Mouse (Mus musculus) induced T-regulatory cell, adult 2 months (primary cell): Measurements from ENCODE around the gene Gata2.

ENCODE experiments used
- DNase-seq: peaks from one replicate; pipeline ENCODE4 v3.0.0-alpha.2; 2012; ENCODE audit warnings: low read depth

Gata2 gene

DNA sequence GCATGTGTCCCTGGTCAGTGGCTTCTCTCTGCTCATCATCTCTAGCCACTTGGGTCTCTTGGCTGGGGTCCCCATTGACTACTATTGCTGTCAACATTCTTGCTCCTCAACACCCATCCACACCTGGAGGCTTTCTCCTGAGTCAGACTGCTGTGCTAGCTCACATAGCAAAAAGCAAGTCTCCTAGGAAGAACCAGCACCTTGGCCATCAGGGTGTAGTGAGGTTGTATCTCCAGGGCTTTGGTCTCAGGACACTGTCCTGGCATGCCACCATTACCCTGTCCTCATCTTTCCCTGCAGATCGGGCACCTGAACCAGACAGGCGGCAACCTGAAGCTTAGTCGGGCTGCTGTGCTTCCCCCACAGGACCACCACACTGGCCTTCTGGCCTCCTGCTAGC, 14.6 kb downstream of the Gata2 start:
- no peak for DNase-seq

DNA sequence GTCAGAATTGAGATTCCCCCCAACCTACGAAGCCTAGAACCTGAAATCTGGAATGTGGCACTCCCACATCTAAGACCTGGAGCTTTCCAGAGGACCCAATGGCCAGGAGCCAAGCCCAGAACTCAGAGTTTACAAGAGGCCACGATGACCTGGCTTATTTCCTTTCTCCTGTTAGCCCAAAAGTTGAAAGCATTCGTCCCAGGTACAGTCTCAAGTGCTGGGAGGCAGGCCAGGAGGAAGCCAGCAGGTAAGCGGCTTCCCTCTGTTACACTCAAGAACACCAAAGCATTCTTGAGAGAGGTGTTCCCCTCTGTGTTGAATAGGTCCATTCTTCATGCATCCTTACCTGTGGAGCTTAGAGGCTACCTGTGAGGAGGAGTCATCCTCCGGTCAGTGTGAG, 15.8 kb downstream of the Gata2 start:
- no peak for DNase-seq

DNA sequence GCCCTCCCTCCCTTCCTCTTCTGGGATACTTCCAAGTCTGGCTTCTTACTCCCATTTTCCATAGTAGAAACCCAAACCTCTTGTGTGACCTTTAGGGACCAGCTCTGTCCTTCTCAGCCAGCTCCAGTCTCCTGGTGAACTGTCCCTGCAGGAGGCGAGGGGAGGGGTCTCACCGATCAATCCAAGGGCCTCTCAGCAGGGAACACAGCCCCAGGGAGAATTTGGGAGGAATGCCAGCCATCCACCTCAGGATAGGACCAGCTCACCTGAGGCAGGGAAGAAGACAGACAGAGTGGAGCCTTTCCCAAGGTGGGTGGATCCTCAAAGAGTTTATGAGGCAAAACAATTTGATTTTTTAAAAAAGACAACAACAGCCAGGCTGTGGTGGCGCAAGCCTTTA, 16.5 kb downstream of the Gata2 start:
- DNase-seq, result no peak

DNA sequence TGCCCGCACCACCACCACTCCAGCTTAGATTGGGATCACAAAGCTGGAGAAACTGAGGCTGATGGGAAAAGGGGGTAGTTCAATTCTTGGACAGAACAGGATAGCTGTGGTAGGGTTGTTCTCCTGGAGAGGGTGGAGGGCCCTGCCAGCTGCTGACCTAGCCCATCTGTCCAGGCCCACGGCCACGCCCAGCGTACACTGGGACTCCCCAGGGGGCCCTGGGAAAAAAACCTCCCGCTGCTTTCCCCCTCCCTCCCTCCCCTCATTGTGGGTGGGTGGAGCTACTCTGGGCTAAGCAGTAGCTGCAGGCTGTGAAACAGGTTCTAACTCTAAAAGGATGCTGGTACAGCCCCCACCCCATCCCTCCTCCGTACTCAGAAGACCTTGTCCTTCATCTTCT, 22.1 kb downstream of the Gata2 start:
- DNase-seq, result no peak

DNA sequence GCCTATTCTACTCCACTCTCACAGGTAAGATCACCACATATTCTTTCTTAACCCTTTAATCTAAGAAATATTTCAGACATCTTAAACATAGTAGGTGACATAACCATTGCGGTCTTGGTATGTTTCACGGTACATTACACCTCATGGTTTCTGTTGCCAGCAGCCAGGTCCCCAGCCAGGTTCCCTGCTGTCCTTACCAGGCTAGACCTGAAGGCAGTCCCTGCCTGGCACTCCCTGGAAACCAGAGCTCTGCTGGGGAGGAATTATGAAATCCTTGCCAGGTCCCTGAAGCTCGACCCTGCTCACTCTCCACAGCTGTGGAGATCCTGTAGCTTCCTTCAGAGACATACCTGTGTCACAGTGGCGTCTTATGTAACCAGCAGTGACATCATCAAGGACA, 22.5 kb downstream of the Gata2 start:
- no peak for DNase-seq

DNA sequence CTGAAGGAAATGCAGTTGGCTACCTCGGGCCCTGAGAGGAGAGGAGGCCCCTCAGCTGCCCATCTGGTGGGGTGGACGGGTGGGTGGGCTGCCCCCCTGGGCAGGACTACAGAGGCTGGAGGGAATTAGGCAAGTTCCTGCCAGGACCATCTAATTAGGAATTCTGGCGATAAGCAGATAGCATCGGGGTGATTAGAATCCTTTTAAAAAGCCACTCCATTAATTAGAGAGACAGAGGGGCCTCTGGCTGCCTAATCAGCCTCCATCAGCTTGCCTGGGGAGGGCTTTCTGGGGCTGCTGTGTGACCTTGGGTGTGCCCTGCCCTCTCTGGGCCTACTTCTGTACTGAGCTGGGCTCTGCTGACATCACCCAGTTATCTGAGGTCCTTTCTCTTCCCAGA, 25.4 kb downstream of the Gata2 start:
- DNase-seq, result no peak

DNA sequence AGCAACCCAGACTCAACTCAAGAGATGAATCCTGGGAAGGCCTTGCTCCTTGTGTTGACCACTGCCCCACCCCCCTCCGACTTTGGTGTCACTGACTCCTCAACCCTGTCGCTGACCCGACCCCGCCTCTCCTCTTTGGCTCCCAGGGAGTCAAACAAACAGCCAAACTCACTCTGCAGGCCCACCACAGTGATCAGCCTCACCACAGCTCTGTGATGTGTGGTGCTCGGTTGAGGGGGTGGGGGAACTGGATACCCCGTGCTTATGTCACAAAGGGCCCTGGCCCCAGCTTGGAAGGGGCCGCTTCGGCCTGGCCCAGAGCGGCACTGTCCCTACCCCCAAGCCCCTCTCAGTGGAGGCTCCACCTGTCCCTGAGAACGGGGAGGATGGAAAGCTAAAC, 28.3 kb downstream of the Gata2 start, which contains the start of gene Dnajb8:
Dnajb8 (plus strand) TSS at position 301 of the 400 bp plus-strand sequence.
- DNase-seq, result no peak

DNA sequence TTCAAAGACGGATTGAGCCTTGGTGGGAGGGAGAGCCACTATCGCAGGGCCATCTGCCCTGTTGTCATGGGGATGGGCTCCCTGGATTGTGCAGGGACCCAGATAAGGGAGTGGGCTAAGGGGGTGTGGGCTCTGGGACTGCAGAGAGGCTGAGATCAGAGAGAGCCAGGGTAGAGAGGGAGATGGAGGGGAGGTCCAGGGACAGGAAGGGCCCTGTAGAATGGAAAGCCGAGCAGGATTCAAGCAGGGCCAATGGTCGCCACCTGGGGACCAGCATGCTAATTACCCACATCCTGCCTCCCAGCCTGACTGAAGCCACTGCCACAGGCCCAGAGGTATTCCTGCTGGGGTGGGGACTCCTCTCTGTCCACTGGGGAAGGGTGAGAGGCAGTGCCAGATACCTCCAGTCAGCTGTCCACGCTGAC, 32.9 kb downstream of the Gata2 start:
- no peak for DNase-seq

DNA sequence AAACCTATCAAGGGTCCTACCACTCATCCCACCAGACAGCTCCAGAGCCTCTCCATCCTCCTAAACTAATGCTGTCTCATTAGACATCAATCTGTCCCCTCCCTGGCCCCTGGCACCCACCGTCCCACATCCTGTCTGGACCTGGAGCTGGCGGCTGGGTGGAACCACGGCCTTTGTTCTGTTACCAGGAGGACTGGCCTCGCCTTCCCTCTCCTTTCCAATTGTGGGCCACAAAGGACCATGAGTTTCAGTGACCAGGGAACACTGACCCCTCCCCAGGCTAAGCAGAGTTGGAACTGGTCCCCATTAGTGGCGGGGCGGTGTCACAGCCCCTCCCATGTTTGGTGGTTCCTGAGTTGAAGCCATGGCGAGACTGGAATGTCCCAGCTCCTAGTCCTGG, 33.8 kb downstream of the Gata2 start:
- no peak for DNase-seq

DNA sequence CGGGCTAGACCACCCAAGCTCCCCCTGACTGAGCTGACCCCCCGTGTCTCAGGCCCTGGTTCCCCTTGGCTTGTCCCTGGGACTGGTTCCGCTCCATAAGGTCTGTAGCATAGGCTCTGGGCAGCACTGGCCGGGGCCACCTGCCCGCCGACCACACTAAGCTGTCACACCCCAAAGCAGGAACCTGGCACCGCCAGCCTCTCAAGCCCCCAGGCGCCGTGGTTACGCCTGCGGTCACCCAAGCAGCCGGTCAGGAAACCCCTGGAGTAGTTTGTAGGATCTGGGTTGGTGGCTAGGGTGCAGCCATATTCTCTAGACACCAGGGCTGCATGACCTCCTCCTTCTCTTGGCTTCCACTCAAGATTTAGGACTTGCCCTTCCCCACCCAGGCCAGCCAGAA, 35.5 kb downstream of the Gata2 start:
- no peak for DNase-seq

DNA sequence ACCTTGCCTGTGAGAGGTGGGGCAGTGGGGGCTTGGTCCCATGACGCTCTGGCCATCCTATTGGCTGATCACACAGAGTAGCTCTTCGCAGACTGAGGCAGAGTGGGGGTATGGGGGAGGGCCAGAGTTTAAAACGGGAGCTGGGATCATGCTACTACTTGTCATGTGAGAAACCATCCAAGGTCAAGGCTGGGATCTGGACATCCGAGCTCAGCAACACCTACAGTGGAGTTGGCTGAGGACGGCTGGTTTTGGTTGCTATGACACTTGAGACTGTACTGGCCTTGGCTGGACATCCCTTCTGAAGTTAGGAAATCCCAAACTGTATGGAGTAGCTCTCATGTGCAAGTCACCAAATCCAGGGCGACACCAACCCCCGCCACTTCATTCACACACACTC, 38.1 kb downstream of the Gata2 start:
- DNase-seq, result no peak

DNA sequence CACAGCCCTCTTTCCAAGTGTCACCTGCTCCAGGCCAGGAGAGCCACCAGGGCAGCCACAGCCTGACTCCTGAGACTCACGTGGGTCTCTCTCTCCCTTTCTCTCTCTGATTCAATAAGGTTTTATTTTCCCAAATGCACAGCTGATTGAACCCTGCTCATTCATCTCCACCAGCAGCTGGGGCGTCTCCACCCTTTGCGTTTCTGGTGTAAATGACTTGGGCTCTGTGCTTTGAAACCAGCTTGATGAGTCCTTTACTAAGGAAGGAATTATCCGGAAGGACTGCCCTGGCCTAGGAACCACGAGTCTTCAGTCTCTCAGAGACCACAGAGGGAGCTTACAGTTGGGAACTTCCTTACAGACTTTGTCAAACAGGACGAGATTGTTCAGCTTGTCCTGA, 38.5 kb downstream of the Gata2 start:
- DNase-seq, result no peak

DNA sequence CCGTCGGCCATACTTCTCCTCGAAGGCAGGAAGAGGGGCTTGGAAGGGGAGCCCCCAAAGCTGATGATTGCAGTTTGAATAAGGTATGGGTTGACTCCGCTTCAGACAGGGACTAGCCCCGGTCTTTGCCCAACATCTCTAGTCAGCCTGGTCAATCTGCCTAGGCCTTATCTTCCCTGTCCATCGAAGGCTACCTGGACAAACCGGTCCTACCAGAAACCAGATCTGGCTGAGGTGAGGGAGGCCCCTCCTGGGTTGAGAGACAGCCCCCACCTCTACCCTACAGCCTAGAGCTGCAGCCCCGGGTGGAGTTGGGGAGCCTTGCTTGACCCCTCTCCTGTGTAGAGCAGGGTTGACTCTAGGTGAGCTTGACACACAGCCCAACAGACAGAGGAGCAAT, 40.3 kb downstream of the Gata2 start:
- DNase-seq, result no peak

DNA sequence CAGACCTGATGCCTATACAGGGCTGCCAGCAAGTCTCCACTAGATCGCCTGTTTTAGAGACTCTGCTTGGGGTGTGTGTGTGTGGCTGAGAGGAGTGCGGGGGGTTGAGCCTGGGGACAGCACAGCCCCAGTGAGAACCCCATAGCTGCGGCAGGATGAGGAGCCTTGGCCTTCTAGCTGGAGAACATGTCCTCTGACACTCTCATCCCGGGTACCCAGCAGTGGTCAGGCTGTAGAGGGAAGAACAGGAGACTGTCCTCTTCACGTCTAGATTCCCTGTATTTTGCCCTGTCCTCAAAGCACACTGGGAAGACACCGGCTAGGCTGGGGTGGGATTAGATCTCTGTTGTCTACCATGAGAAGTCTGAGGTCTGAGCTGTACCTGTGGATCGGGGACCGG, 41.8 kb downstream of the Gata2 start:
- DNase-seq, result no peak

DNA sequence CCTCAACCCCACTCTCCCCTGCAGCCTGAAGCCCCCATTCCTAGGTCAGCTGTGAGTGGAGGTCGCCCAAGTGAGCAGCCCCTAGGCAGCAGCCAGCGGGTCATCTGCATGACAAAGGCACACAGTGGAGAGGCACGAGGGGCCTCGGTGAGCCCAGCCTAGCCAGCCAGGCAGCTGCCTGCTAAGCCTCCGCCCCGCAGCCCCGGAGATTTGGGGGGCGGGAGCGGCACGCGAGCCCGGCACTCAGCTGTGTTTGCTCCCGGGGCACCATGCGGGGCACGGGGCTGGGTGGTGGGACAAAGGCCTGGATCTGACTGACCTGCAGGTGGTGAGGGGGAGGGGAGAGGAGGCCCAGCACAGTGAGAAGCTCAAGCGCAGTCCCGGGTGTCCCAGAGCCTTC, 42.3 kb downstream of the Gata2 start:
- DNase-seq, result no peak

DNA sequence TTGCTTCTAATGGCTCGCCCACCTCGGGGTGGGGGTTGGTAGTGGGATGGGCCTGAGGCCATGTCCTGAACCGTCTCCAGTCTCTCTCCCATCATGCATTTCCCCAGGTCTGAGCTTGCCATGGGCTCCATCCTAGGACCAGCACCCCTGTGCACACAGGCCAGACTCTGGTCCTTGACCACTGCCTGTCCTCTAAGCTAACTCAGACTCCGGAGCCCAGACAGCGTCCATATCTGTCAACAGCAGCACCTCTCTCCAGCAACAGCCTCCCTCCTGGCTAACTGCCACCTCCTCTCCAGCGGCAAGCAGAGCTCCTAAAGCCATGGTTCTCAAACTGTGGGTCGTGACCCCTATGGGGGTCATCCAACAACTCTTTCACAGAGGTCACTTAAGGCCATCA, 42.8 kb downstream of the Gata2 start:
- DNase-seq, result no peak

DNA sequence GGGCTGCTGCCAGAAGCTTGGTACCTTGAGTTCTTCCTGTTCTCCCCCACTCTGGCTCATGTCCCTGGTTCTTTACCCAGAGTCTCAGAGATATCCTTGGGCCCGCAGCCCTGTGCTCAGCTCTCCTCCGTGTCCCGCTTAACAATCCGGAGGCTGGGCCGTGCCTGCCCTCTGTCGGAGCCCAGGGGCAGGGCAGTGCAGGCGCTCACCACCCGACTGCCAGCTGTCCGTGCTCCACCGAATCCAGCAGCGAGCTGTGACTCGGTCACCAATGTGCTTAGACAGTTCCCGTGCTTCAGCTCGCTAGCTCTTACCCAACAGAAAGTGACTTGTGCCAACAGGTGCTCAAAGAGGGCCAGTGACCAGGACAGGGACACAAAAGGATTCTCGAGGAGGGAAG, 48.9 kb downstream of the Gata2 start:
- peak; percentile 13 for DNase-seq

DNA sequence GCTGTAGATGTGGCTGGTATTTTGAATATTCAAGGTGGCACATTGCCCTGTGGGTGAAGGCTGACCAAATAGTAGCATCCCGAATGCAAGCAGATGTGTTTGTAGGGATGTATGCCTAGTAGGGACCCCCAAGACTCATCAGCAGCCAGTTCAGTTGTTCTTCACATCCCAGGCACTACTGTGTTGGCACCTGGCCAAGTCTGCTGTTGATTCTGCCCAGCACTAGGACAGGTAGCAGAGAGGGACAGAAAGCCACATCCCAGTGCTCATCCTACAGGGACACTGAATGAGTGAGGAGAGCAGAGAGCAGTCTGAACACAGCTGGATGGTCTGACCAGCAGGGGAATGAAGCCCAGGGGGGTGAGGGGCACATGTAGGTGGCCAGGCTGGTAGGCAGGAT, 55.5 kb downstream of the Gata2 start:
- DNase-seq, result no peak

DNA sequence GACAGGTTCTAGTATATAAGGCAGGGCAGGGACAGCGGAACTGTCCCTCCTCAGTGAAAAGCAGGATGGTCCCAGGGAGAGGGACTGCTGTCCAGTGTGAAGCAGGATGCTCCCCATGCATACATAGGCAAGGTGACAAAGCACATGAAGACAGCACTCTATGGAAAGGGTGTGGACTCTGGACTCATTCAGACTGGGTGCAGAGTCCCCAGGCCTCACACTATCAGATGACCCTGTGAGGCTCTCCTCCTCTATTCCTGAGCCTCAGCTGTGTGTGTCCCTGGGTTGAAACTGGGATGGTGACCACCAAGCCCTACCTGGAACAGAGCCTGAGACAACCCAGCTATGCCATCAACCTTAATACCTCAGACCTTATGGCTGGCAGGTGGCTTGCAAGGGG, 57.7 kb downstream of the Gata2 start:
- no peak for DNase-seq

DNA sequence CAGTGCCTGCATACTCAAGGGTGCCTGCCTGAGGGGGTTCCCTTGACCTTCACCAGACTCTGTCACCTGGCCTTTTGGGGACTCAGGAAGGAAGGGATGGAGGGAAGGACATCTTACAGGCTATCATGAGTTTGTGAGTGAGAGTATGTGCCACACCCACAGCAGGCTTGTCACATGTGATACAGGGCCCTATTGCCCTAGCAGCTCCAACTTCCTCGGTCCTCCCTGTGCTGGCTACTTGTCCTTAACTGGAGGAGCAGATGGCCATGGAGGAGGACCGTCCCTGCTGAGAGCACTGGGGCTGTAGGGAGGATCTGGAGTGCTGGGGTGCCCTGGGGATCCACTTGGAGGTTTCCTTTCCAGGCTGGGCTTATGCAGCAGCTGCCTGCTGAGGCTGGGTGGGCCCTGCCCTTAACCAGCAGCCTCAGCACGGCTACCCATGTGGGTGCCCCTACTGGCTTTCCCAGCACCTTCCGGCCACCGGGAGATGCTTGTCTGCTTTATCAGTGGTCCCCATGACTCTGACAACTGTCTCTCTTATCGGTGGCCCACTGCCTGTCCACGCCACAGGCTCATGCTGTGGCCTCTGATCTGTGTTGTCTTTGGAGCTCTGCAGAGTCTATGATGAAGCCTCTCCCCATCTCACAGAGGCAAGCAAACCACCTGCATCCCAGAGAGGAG, 58.2 kb downstream of the Gata2 start:
- DNase-seq, result no peak

DNA sequence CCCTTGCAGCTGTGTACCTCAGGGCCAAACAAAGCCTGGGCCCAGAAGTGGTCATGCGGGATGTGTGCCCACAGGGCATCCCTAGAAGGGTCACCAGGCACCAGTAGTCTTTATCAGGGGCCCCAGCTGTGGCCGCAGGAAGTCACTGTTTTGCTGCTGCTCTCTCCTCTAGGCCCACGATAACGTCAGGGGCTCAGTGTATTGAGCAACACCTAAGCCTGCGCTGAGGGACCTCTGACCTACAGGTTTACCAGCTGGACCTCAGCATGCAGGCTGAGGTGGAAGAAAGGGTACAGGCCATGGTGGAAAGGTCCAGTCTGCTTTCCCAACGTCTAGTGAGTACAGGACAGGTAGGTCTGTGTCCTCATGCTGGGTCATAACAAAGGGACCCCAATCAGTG, 60.4 kb downstream of the Gata2 start:
- DNase-seq, result no peak

DNA sequence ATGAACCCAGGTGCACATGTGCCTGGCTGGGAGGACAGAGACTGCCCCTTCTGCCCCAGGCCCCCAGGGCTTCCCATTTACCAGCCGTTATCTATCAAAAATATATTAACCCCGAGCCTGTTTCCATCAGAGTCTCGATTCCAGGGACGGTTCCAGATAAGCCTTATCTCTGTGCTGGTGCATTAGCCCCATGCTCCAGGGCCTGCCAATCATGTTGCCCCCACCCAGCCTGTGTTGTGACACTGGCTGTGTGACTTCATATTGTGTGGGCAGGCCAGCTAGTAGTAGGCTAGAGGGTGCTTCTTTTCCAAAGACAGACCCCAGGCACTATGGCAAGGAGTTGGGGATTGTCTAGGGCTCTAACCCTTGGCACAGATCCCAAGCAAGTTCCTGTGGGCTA, 61.7 kb downstream of the Gata2 start:
- no peak for DNase-seq
